Mouse (Mus musculus): Measurements from ENCODE around the gene Gli3. TPM values are rescaled to one million over a fixed set of nuclear protein-coding genes. Genes with fewer than 3 reads are reported as not detected.

Gli3 gene
- total RNA-seq, 2 experiments from 2014 or later = 18.9 to 19.5 TPM

DNA sequence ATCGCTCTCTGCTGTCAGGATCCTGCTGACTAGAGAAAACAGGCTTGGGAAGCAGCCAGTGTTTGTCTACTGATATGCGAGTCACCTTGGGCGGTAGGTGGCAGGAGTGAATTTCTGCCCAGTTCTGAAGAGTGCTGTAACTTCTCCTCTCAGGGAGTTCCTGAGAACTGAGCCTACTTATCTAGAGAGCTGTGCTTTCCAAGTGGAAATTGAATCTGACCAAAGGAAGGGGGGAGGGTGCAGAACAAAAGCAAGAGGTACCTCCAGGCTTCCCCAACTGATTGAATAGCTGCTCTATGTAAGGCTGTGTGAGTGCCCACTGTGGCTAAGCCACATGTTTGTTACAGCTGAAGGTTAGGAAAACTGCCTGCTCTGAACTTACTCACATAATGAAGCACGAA lies 244.4 kb downstream of the Gli3 start:
- no peak for DNase-seq (ENCODE audit: low spot score in 2 of 2)

DNA sequence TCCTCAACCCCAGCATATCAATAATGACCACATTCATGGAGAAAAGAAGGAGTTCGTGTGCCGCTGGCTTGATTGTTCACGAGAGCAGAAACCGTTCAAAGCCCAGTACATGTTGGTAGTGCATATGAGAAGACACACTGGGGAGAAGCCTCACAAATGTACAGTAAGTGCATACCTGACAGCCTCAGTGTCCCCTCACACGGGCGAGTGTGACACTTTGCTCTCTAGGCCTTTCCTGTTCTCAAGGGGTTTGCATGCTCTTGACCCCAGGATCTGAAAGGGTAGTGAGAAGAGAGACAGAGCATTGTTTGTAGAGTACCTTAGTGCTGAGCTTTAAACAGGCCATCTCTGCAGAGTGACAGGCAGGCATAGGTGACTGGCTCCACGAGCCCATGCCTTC lies 250.5 kb downstream of the Gli3 start:
- DNase-seq (ENCODE audit: low spot score in 2 of 2) = no peak

DNA sequence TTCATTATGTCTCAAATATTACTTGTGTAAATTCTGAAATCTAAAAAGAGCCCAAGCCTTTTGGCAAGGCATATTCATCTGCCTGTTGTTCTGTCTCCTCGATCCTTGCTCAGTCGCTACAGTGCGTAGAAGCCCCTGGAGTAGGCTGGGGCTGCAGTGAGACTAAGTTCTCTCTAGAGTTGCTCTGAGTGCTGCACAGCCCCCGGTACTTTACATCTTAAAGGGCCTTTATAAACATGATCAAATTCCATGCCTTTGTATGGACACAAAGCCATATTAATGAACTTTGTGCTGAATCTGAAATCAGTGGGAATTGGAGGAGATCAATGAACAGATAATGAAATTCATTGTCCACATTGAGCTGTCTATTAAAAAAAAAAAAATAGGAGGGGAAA lies 251.3 kb downstream of the Gli3 start:
- no peak for DNase-seq (ENCODE audit: low spot score in 2 of 2)

DNA sequence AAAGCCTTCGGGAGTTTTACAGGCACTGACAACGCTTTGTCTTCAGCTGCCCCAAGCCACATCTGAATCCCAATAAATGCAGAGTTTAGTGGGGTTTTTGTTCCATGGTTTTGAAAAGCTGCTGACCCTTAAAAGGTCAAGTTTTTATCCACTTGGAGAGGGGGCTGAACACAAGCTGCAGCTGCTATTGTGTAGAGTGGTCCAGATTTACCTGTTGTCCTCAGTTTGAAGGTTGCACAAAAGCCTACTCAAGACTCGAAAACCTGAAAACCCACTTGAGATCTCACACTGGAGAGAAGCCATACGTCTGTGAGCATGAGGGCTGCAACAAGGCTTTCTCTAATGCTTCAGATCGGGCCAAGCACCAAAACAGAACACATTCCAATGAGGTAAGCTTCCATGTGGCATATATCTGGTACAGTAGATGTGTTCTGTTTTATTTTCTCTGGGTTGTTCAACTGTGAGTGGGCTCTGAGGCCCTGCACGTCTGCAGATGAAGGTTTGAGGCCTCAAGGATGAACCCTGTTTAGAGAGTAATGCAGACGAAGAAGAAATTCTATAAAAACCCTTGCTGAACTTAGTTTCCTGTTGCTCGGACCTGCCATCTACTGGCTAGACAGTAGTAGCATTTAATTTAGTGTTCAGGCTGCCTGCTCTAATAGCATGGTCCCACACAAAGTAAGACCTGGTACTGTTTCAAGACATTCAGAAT lies 251.8 kb downstream of the Gli3 start:
- DNase-seq (ENCODE audit: low spot score in 2 of 2) = peak in 1 of 2 experiments; percentile 29

DNA sequence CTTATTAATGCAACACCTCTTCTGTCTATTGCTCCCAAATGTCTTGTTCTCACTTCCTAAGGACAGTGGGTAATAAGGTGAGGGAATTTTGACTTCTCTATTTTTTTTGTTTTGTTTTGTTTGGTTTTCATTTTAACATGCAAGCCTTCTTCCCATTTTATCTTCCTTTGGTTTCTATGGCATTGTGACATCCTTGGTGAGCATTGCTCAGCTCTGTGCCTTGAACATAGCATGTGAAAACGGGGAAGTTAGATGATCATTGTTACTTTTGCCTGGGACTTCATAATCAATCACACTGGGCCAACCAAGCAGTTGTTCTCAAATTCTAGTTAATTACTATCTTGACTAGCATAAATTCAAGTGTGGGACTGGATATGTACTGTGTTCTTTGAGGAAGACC lies 258.4 kb downstream of the Gli3 start:
- DNase-seq (ENCODE audit: low spot score in 2 of 2) = no peak

DNA sequence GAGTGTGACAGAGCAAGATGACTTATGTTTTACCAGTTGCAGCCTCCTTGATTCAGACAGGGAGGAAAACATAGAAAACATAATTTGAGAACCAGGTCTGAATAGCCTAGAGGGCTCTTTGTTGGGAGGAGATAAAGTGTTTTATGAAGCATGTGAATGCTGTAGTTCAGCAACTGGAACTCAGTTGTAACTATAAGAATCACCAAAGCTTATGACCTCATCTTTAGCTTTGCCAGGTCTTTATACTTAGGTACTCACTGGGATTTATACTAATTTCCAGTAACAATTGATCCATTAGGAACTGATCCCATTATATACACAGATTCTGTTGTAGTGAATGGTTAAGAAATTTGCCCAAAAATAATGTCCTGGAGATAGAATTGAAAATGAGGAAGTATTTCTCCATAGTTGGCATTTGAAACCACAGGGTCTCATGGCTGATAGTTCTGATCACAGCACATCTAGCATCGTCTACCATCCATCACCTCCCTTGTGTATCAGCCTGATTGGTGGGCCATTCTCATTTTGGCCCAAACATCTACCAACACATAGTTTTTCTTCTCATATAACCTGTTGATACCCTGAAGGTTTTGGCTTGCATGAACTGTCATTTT lies 259.8 kb downstream of the Gli3 start:
- no peak for DNase-seq (ENCODE audit: low spot score in 2 of 2)

GRCm38 (mm10) chr13:15724723-15725122 lies 261.7 kb downstream of the Gli3 start:
- DNase-seq (ENCODE audit: low spot score in 2 of 2) = no peak

DNA sequence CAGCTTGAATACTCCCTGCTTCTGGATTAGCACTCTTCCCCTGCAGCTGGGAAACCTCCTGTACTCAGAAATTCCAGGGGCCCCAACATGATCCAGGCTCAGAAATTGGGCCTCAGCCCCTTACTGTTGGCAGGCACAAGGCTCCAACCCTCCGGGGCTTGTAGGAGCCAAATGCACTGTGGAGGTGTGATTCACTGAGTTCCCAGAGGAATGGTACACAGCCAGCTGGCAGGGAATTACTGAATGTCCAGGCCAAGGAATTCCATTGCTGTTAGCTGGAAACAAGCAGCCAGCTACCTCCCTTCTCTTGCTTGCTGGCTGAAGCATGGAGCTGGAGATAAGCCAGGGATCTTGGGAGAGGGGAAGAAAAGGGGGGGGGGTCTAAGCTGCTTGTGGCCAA lies 278.7 kb downstream of the Gli3 start:
- peak; percentile 79 to 88 for DNase-seq (ENCODE audit: low spot score in 2 of 2)

DNA sequence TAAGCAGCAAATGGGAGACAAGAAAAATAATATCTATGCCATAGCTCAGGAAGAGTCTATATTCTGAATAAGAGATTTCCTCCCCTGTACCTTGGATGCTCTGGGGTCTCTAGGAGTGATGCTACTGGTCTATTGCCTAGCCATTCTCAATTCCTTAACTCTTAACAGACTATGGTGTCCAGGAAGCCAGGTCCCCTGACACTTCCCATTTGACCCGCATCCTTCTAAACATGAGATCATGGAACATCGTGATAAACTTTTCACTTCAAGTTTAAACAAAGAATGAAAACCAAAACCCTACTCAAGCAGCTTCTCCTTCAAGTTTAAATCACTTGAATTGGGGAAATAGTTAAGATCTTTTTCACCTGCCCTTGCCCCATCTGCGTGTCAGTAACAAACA lies 279.3 kb downstream of the Gli3 start:
- no peak for DNase-seq (ENCODE audit: low spot score in 2 of 2)

- DNase-seq (ENCODE audit: low spot score in 2 of 2) = no peak
These were observed 279.7 kb downstream of the Gli3 start for GRCm38 (mm10) chr13:15742777-15743176.

GRCm38 (mm10) chr13:15758835-15759632 lies 296.0 kb downstream of the Gli3 start:
- DNase-seq (ENCODE audit: low spot score in 2 of 2) = peak; percentile 63 to 81

GRCm38 (mm10) chr13:15759633-15760441 lies 296.8 kb downstream of the Gli3 start:
- no peak for DNase-seq (ENCODE audit: low spot score in 2 of 2)

GRCm38 (mm10) chr13:15762291-15762690 lies 299.3 kb downstream of the Gli3 start:
- DNase-seq (ENCODE audit: low spot score in 2 of 2) = no peak

GRCm38 (mm10) chr13:15762901-15763417 lies 299.9 kb downstream of the Gli3 start:
- peak in 1 of 2 experiments; percentile 30 for DNase-seq (ENCODE audit: low spot score in 2 of 2)

DNA sequence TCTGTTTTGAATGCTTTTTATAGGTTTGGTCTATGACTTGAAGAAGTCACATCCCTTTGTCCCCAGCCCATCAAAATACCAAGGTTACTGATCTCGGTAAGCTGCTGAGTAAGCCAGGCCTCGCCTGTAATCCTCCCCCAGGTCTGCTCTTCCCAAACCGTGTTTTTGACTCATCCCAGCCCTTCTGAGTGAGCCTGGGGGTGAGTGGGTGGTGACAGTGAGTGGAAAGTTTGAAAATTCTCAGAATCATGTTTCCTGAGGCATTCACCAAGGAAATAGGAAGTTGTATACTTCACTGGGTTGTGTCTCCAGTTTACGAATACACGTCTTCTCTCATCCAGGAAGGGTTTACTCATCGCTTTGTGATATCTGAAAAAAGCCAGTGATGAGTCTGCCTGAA lies 314.6 kb downstream of the Gli3 start:
- DNase-seq (ENCODE audit: low spot score in 2 of 2) = no peak
